Comparison of ENCODE assay signal across 10 mouse cellular contexts in the genomic region with DNA sequence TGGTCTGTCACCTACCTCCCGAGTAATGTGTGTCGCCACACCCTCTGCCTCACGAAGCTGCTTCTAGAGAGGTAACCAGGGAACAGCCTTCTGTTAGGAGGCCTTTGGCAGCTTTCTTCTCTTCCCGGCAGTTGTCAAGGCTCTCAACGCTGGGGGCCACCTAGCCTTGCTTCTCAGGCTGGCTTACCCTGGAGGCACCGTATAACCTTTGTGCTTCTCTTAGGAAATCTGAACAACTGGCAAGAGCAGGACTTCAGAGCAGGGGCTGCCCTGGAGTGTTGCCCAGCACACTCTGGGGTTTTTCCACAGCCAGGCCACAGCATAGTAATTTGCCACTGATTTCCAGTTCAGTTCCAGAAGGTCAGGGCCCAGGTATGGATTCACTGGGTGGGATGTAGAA. TPM values are rescaled to one million over a fixed set of nuclear protein-coding genes. Genes with fewer than 3 reads are reported as not detected.
DNase-seq lines count a peak whose midpoint lies in the region; ATAC-seq and TF ChIP-seq lines count a peak whose summit lies in the region.
"Had no signal": no experiment of that assay in that cellular context is flagged by ENCODE, and none has a peak within 500 bp of the region (broad histone marks: within the 10 kb centered on the region; RNA-seq: fewer than 3 reads in every experiment).

No protein-coding gene starts in this region.

- H3K4me1 ChIP-seq in kidney, adult 2 months (ENCODE audit: control insufficient read depth, insufficient read depth, low read length), result peaks cover 13% of the 10 kb centered on the region
- peaks cover 23% of the 10 kb centered on the region for H3K4me1 ChIP-seq in kidney, embryonic 15.5 days

- H3K27me3 ChIP-seq in kidney, adult 2 months (replicated peaks; ENCODE audit: control insufficient read depth, insufficient read depth, low read length), result no peaks in the 10 kb centered on the region
- H3K27me3 ChIP-seq in kidney, embryonic 15.5 days, result no peaks in the 10 kb centered on the region
- H3K27me3 ChIP-seq: embryonic facial prominence, embryonic 12.5 days had no signal

- no peak overlapping the region for H3K4me3 ChIP-seq in kidney, adult 2 months (ENCODE audit: insufficient read depth, low read depth, low read length)
- no peak overlapping the region for H3K4me3 ChIP-seq in kidney, embryonic 15.5 days (replicated peaks)
- H3K4me3 ChIP-seq: embryonic facial prominence, embryonic 12.5 days; myocyte had no signal

- no peak for ATAC-seq in kidney, embryonic 15.5 days (replicated peaks; ENCODE audit: low FRiP score)
- ATAC-seq in megakaryocyte progenitor cell, adult 5-6 weeks (replicated peaks; ENCODE audit: poor library complexity), result no peak

- WGBS in kidney, adult 2 months, result 25% methylated on average over 6 of the region's 6 CpGs
- 51% methylated on average over 6 of the region's 6 CpGs for WGBS in kidney, embryonic 15.5 days

- TF ChIP-seq POLR2A in kidney, adult 2 months (IDR thresholded peaks at IDR 0.05; ENCODE audit: low read depth, low read length), result no peak

- no peaks in the 10 kb centered on the region for H3K9me3 ChIP-seq in kidney, embryonic 15.5 days (replicated peaks)
- H3K9me3 ChIP-seq: embryonic facial prominence, embryonic 12.5 days had no signal

- no peak overlapping the region for H3K4me2 ChIP-seq in kidney, embryonic 15.5 days
- H3K4me2 ChIP-seq: embryonic facial prominence, embryonic 12.5 days had no signal

- H3K36me3 ChIP-seq in kidney, adult 2 months (ENCODE audit: control insufficient read depth, insufficient read depth, low read length), result no peaks in the 10 kb centered on the region
- peaks cover 24% of the 10 kb centered on the region for H3K36me3 ChIP-seq in kidney, embryonic 15.5 days

- peak overlapping the region; percentile 8 for H3K27ac ChIP-seq in kidney, adult 2 months (ENCODE audit: insufficient read depth, low read depth, low read length)
- H3K27ac ChIP-seq in kidney, embryonic 15.5 days, result no peak overlapping the region
- H3K27ac ChIP-seq: embryonic facial prominence, embryonic 12.5 days had no signal

- H3K9ac ChIP-seq in kidney, embryonic 15.5 days, result no peak overlapping the region
- H3K9ac ChIP-seq: embryonic facial prominence, embryonic 12.5 days had no signal

- DNase-seq in kidney, adult 2 months, result peak; percentile 85
- peak; percentile 30 for DNase-seq in thymus, postnatal 4 days
- no peak for DNase-seq in thymus, postnatal 10 days (ENCODE audit: low spot score in 2 of 2)
- DNase-seq in kidney, adult 9 months, result peak; percentile 73
- DNase-seq in cerebellum, postnatal 36 days, result no peak
- DNase-seq: cerebellum, adult 2 months had no signal

- no peak for TF ChIP-seq CTCF in kidney, adult 2 months (conservative IDR thresholded peaks at IDR 0.05; ENCODE audit: insufficient read depth, insufficient read length, low read depth, low read length)

RNA-seq across cellular contexts. Expression of a gene that starts 13.5 kb away (rescaled TPM):
- 20.8 and 22.7 TPM in 2 replicates for polyA plus RNA-seq in kidney, adult 2 months (2012; rRNA removed)
- polyA plus RNA-seq in kidney, embryonic 15.5 days (2015; fragmentation: Nextera tagmentation; extraction: Ambion mirVana), result 10.5 TPM in 2 replicates
- 90.4 and 98.3 TPM in 2 replicates for total RNA-seq in megakaryocyte progenitor cell, adult 5-6 weeks (2015)
- total RNA-seq in megakaryocyte progenitor cell, adult 5-6 weeks (2017), result 89.6 and 91.8 TPM in 2 replicates

RNA-seq across cellular contexts. Expression of a gene that starts 34.2 kb away (rescaled TPM):
- polyA plus RNA-seq in kidney, adult 2 months (2012; rRNA removed), result 63.6 and 70.6 TPM in 2 replicates
- polyA plus RNA-seq in kidney, embryonic 15.5 days (2015; fragmentation: Nextera tagmentation; extraction: Ambion mirVana), result 92.8 and 98.2 TPM in 2 replicates
- 82.6 and 88.6 TPM in 2 replicates for total RNA-seq in megakaryocyte progenitor cell, adult 5-6 weeks (2015)
- 61.2 and 85.6 TPM in 2 replicates for total RNA-seq in megakaryocyte progenitor cell, adult 5-6 weeks (2017)

RNA-seq across cellular contexts. Expression of a gene that starts 40.2 kb away (rescaled TPM):
- polyA plus RNA-seq in kidney, adult 2 months (2012; rRNA removed), result 27.3 and 30.0 TPM in 2 replicates
- polyA plus RNA-seq in kidney, embryonic 15.5 days (2015; fragmentation: Nextera tagmentation; extraction: Ambion mirVana), result 78.7 and 83.4 TPM in 2 replicates
- total RNA-seq in megakaryocyte progenitor cell, adult 5-6 weeks (2015), result 99.1 and 111 TPM in 2 replicates
- total RNA-seq in megakaryocyte progenitor cell, adult 5-6 weeks (2017), result 70.8 and 73.3 TPM in 2 replicates

Comparison
In these comparisons a context has a peak if more than half of its experiments do, and no peak if none do; other contexts are left out.
1. DNase-seq: peak in kidney, adult 2 months (single experiment), thymus, postnatal 4 days (single experiment) and kidney, adult 9 months (single experiment); none in thymus, postnatal 10 days (0 of 2) and cerebellum, postnatal 36 days (0 of 2).